Mouse (Mus musculus): ENCODE results near the gene Cpox. TPM values are rescaled to one million over a fixed set of nuclear protein-coding genes. Genes with fewer than 3 reads are reported as not detected.

Gene Cpox
- polyA plus RNA-seq, 1 experiment from 2014 or later = 42.3 TPM

- DNase-seq (ENCODE audit: low spot score) (peak; percentile 98), ATAC-seq (ENCODE audit: low FRiP score, low TSS enrichment) (peak; percentile 100)
- peak within 1 kb of the TSS; percentile 93 for H3K27ac ChIP-seq (replicated peaks)
- no peaks in the 10 kb centered on the region for H3K4me1 ChIP-seq (replicated peaks; ENCODE audit: control insufficient read depth, insufficient read depth)
- WGBS = 1% methylated on average over 26 of the region's 35 CpGs
- peaks cover 12% of the 10 kb centered on the region for H3K36me3 ChIP-seq (ENCODE audit: control insufficient read depth, insufficient read depth, low read length)
- H3K9ac ChIP-seq (ENCODE audit: low read length) = peak within 1 kb of the TSS; percentile 83
- no peaks in the 10 kb centered on the region for H3K9me3 ChIP-seq (ENCODE audit: control insufficient read depth, low read length)
- peak within 1 kb of the TSS; percentile 66 for H3K4me2 ChIP-seq (replicated peaks; ENCODE audit: low read depth)
- TF ChIP-seq EP300 (optimal IDR thresholded peaks at IDR 0.05) = no peak
- TF ChIP-seq CTCF (IDR thresholded peaks at IDR 0.05; ENCODE audit: low read depth) = no peak
- H3K4me3 ChIP-seq (ENCODE audit: low read depth, low read length) = peak within 1 kb of the TSS; percentile 84
- H3K27me3 ChIP-seq (ENCODE audit: control insufficient read depth, insufficient read depth, low read length) = no peaks in the 10 kb centered on the region
Observed at GRCm38 (mm10) chr16:58727477-58728131, 57.5 kb downstream of the Cpox start, which contains the start of gene Cldnd1. Cldnd1 (plus strand) TSS chr16:58727910.

GRCm38 (mm10) chr16:58728176-58728671 lies 58.1 kb downstream of the Cpox start:
- H3K36me3 ChIP-seq (ENCODE audit: control insufficient read depth, insufficient read depth, low read length) = peaks cover 16% of the 10 kb centered on the region
- DNase-seq (ENCODE audit: low spot score) = no peak
- WGBS = under 1% methylated on average over 28 of the region's 31 CpGs
- no peaks in the 10 kb centered on the region for H3K4me1 ChIP-seq (replicated peaks; ENCODE audit: control insufficient read depth, insufficient read depth)
- no peaks in the 10 kb centered on the region for H3K9me3 ChIP-seq (ENCODE audit: control insufficient read depth, low read length)
- TF ChIP-seq EP300 (optimal IDR thresholded peaks at IDR 0.05) = no peak
- no peak for TF ChIP-seq CTCF (IDR thresholded peaks at IDR 0.05; ENCODE audit: low read depth)
- H3K4me2 ChIP-seq (replicated peaks; ENCODE audit: low read depth) = peak overlapping the region; percentile 66
- peak overlapping the region; percentile 93 for H3K27ac ChIP-seq (replicated peaks)
- H3K27me3 ChIP-seq (ENCODE audit: control insufficient read depth, insufficient read depth, low read length) = no peaks in the 10 kb centered on the region
- peak; percentile 81 for ATAC-seq (ENCODE audit: low FRiP score, low TSS enrichment)
- peak overlapping the region; percentile 84 for H3K4me3 ChIP-seq (ENCODE audit: low read depth, low read length)
- peak overlapping the region; percentile 83 for H3K9ac ChIP-seq (ENCODE audit: low read length)

- Histone ChIP-seq H3K27me3 (ENCODE audit: control insufficient read depth, insufficient read depth, low read length) (no peaks in the 10 kb centered on the region), H3K4me2 (replicated peaks; ENCODE audit: low read depth) (no peak overlapping the region), H3K27ac (replicated peaks) (no peak overlapping the region), H3K9me3 (ENCODE audit: control insufficient read depth, low read length) (no peaks in the 10 kb centered on the region), H3K4me1 (replicated peaks; ENCODE audit: control insufficient read depth, insufficient read depth) (no peaks in the 10 kb centered on the region), H3K4me3 (ENCODE audit: low read depth, low read length) (no peak overlapping the region), H3K9ac (ENCODE audit: low read length) (no peak overlapping the region), H3K36me3 (ENCODE audit: control insufficient read depth, insufficient read depth, low read length) (no peaks in the 10 kb centered on the region)
- DNase-seq (ENCODE audit: low spot score) = no peak
- 73% methylated on average over 4 of the region's 4 CpGs for WGBS
- ATAC-seq (ENCODE audit: low FRiP score, low TSS enrichment) = no peak
- TF ChIP-seq EP300 (optimal IDR thresholded peaks at IDR 0.05) (no peak), CTCF (IDR thresholded peaks at IDR 0.05; ENCODE audit: low read depth) (peak; percentile 47)
Observed at GRCm38 (mm10) chr16:58738205-58738604, 68.1 kb downstream of the Cpox start.

- TF ChIP-seq EP300 (optimal IDR thresholded peaks at IDR 0.05) = no peak
- no peak for TF ChIP-seq CTCF (IDR thresholded peaks at IDR 0.05; ENCODE audit: low read depth)
- Histone ChIP-seq H3K36me3 (ENCODE audit: control insufficient read depth, insufficient read depth, low read length) (no peaks in the 10 kb centered on the region), H3K4me1 (replicated peaks; ENCODE audit: control insufficient read depth, insufficient read depth) (no peaks in the 10 kb centered on the region), H3K9me3 (ENCODE audit: control insufficient read depth, low read length) (no peaks in the 10 kb centered on the region), H3K27me3 (ENCODE audit: control insufficient read depth, insufficient read depth, low read length) (no peaks in the 10 kb centered on the region), H3K27ac (replicated peaks) (no peak overlapping the region), H3K4me2 (replicated peaks; ENCODE audit: low read depth) (no peak overlapping the region), H3K9ac (ENCODE audit: low read length) (no peak overlapping the region), H3K4me3 (ENCODE audit: low read depth, low read length) (no peak overlapping the region)
- DNase-seq (ENCODE audit: low spot score) (no peak), ATAC-seq (ENCODE audit: low FRiP score, low TSS enrichment) (no peak)
- 73% methylated on average over 1 of the region's 1 CpGs for WGBS
Observed at GRCm38 (mm10) chr16:58738800-58739199, 68.7 kb downstream of the Cpox start.

GRCm38 (mm10) chr16:58740751-58741150 lies 70.7 kb downstream of the Cpox start:
- ATAC-seq (ENCODE audit: low FRiP score, low TSS enrichment) = no peak
- Histone ChIP-seq H3K4me3 (ENCODE audit: low read depth, low read length) (no peak overlapping the region), H3K36me3 (ENCODE audit: control insufficient read depth, insufficient read depth, low read length) (no peaks in the 10 kb centered on the region), H3K4me1 (replicated peaks; ENCODE audit: control insufficient read depth, insufficient read depth) (no peaks in the 10 kb centered on the region), H3K9ac (ENCODE audit: low read length) (no peak overlapping the region), H3K27me3 (ENCODE audit: control insufficient read depth, insufficient read depth, low read length) (no peaks in the 10 kb centered on the region), H3K4me2 (replicated peaks; ENCODE audit: low read depth) (no peak overlapping the region), H3K27ac (replicated peaks) (no peak overlapping the region), H3K9me3 (ENCODE audit: control insufficient read depth, low read length) (no peaks in the 10 kb centered on the region)
- DNase-seq (ENCODE audit: low spot score) = no peak
- TF ChIP-seq CTCF (IDR thresholded peaks at IDR 0.05; ENCODE audit: low read depth) (no peak), EP300 (optimal IDR thresholded peaks at IDR 0.05) (no peak)
- 92% methylated on average over 5 of the region's 5 CpGs for WGBS

GRCm38 (mm10) chr16:58746715-58747114 lies 76.6 kb downstream of the Cpox start:
- Histone ChIP-seq H3K4me3 (ENCODE audit: low read depth, low read length) (no peak overlapping the region), H3K27ac (replicated peaks) (peak overlapping the region; percentile 64; the same call in 1 of the 2 replicates), H3K27me3 (ENCODE audit: control insufficient read depth, insufficient read depth, low read length) (no peaks in the 10 kb centered on the region), H3K9me3 (ENCODE audit: control insufficient read depth, low read length) (no peaks in the 10 kb centered on the region), H3K4me1 (replicated peaks; ENCODE audit: control insufficient read depth, insufficient read depth) (no peaks in the 10 kb centered on the region), H3K9ac (ENCODE audit: low read length) (no peak overlapping the region), H3K36me3 (ENCODE audit: control insufficient read depth, insufficient read depth, low read length) (no peaks in the 10 kb centered on the region), H3K4me2 (replicated peaks; ENCODE audit: low read depth) (no peak overlapping the region)
- ATAC-seq (ENCODE audit: low FRiP score, low TSS enrichment) = no peak
- 57% methylated on average over 4 of the region's 4 CpGs for WGBS
- DNase-seq (ENCODE audit: low spot score) = no peak
- TF ChIP-seq EP300 (optimal IDR thresholded peaks at IDR 0.05) = no peak

Measured in stomach, postnatal 0 days (tissue).